Mouse (Mus musculus) cortical plate, adult 2 months (tissue): ENCODE measurements around the gene Yipf1.

Experiments used
- CTCF ChIP-seq: fragments of 200-500 bp; IDR thresholded peaks from 2 replicates; pipeline ENCODE4 v1.5.1; 2011; ENCODE audit warnings: mild to moderate bottlenecking, control low read depth, low read length; ENCODE audit not compliant: insufficient read depth; ENCODE audit errors: extremely low read depth
- POLR2A ChIP-seq: fragments of 200-500 bp; IDR thresholded peaks from 2 replicates; pipeline ENCODE4 v1.6.1; 2011; ENCODE audit warnings: mild to moderate bottlenecking, low read length, control low read depth; ENCODE audit not compliant: insufficient read depth; ENCODE audit errors: extremely low read depth

DNA sequence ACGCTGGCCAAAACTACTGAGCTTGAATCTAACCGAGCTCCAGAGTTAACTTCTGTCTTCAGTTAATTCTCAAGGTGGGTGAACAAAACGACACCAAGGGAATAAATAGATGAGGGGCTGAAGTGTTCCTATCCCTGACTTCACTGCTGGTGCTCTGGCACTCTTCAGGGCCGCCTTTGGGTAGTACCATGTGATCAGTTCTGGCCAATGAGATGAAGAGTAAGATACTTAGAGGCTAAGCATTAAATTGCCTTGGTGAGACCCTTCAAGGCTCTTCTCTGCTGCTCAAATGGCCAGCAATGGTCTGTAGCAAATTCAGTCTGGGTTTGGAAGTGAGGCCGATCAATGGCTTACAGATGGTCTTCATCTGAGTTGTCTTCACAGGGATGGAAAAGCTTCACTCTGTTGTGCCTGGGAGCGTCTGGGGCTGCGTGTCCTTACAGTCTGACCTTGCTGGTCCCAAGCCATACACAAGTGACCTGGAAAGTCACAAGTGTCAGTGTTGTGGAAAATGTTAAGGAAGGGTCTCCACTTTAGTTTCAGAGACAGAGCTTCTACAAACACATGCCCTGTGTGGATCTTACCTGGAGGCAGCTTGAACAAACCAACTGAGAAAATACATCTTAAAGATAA, 33.2 kb upstream of the Yipf1 start:
- TF ChIP-seq POLR2A (no peak), CTCF (no peak)
